Mouse (Mus musculus): ENCODE measurements at regions not wholly inside any gene's neighbourhood (a gene's known extent, or its start where the extent isn't known, plus 50 kb on each side); places are given as distances from the start of the nearest gene placed in this dataset.

GRCm38 (mm10) chr1:142838663-142839062, 801.8 kb upstream of the B3galt2 start:
- ATAC-seq = no peak

DNA sequence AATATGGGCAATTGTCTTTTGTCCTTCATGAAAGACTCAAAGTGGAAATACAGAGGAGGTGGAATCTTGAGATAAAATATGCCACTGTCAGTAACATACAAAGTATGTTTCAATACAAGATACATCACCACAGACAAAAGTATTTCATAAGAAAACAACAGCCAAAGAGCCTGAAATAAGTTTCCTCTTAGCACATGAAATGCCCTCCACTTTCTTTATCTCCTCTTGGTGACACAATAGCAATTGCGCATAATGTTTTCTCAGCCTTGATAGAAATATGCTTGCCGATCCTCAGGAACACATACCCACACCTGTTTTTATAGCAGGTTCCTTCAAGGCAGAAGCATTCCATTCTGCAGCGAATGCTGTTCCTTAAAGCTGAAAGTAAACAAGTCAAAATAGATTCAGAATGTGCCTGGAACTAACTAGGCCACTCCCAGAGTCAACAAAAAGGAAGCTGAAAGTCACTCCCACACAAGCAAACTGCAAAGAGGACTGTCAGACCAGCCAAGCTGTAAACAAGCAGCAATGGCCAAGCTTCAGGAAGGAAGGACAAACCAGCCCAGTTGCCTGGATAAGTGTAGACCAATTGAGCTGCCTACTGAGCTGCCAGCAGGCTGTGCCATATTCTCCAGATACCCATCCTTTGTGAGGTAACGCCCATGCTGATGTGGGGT, 773.3 kb upstream of the B3galt2 start:
- ATAC-seq = no peak

DNA sequence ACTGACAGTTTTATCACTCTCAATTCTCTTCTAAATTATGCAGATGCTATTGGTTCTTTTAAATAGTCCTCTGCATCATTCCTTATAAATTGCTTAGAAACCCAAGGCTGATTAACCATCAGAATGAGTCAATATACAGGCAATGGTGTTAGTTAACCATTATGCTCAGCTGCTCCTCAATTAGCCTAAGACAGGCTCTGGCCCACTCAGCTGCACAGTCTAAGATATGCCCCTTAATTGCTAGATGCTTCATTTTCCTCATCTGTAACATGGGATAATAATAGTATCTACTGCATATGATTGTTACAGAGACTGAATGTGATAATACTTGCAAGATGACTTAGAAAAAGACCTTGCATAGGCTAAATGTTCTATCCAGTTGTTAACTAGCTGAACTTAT, 748.6 kb upstream of the B3galt2 start:
- no peak for ATAC-seq

GRCm38 (mm10) chr1:142893156-142893555, 747.3 kb upstream of the B3galt2 start:
- ATAC-seq = no peak

GRCm38 (mm10) chr1:142894145-142894544, 746.3 kb upstream of the B3galt2 start:
- no peak for ATAC-seq

DNA sequence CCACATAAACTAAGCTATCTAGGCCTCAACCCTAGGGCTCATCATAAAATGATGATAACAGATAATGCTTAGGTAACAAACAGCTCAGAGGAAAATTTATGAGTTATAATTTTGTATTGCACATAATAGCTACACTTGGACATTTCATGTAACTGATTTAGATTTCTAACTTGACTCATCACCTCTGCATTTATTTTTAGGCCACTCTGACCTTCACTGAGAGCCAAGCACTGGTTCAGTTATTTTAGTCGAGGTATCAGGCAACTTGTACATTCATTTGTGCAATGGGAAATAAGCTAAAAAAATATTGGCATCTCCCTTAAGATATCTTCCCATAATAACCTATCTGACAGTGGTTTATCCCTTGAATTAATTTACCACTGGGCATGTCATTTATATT, 745.4 kb upstream of the B3galt2 start:
- no peak for ATAC-seq

DNA sequence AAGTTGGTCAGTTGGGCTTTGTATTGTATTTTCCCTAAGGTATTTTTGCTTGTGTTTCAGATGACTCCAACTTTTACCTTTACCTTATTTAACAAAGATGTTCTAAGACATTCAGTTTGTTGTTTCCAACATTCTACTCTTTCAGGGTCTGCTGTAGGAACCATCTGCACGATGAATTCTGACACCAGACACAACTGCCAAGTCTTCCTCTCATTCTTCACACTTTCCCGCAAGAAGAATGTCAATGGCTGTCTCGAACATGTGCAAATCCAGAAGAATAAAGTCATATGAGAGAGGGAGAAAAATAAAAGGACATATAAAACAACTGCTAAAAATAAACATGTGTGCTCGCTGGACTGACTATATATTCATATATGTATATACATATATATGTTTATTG, 730.6 kb upstream of the B3galt2 start:
- ATAC-seq = no peak

GRCm38 (mm10) chr1:142956686-142957085, 683.8 kb upstream of the B3galt2 start:
- no peak for ATAC-seq

- ATAC-seq = no peak
These were observed 669.0 kb upstream of the B3galt2 start for GRCm38 (mm10) chr1:142971475-142971874.

DNA sequence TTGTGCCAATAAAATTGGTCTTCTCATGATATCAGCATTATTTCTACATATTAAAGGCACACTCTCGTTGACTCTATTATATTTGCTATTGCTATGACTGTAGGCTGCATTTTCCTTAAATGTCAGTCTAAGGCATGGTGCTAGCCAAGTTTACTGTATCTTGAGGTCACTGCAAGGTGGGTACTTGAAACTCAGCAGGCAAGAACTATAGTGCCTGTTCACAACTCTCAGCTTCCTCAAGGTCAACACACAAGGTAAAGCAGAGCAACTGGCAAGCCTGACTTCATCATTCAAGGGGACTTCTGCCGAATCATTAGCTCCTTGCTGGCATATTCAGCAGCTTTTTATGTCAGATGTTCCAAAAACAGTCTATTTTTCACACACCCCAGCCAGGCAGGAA, 667.1 kb upstream of the B3galt2 start:
- no peak for ATAC-seq

- no peak for ATAC-seq
These were observed 657.5 kb upstream of the B3galt2 start for GRCm38 (mm10) chr1:142982994-142983393.

GRCm38 (mm10) chr1:142983641-142984040, 656.8 kb upstream of the B3galt2 start:
- no peak for ATAC-seq

GRCm38 (mm10) chr1:142985516-142985915, 654.9 kb upstream of the B3galt2 start:
- no peak for ATAC-seq

- ATAC-seq = no peak
These were observed 640.2 kb upstream of the B3galt2 start for GRCm38 (mm10) chr1:143000216-143000615.

GRCm38 (mm10) chr1:143001112-143001511, 639.4 kb upstream of the B3galt2 start:
- ATAC-seq = no peak

GRCm38 (mm10) chr1:143006045-143006444, 634.4 kb upstream of the B3galt2 start:
- ATAC-seq = no peak

- no peak for ATAC-seq
These were observed 620.5 kb upstream of the B3galt2 start for GRCm38 (mm10) chr1:143019982-143020381.

- no peak for ATAC-seq
These were observed 587.3 kb upstream of the B3galt2 start for GRCm38 (mm10) chr1:143053161-143053560.

GRCm38 (mm10) chr1:143053599-143053998, 586.9 kb upstream of the B3galt2 start:
- ATAC-seq = no peak

DNA sequence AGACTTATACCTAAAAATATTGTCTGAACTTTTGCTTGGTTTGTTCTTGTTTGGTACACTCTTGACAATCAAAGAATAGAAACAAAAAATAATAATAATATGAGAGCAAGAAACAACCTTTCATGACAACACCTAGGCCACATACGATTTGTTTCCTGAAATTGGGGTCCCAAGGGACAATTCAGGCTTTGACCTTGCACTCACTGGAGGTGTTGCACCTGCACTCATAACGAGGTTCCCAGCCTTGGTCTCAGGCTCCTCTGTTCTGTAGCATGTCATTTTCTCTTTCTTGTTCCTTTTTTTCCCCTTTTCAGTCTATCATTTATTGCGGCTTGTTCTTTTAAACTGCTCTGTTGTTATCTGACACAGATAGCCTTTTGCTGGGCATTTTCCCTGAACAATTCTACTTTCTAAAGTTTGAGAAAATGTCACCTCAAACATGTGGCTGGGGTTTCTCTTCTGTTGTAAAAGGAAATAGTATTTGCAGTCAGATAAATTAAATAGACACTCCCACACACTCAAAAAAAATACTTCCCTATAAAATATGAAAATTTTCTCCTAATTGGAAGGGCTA, 585.9 kb upstream of the B3galt2 start:
- ATAC-seq = no peak

DNA sequence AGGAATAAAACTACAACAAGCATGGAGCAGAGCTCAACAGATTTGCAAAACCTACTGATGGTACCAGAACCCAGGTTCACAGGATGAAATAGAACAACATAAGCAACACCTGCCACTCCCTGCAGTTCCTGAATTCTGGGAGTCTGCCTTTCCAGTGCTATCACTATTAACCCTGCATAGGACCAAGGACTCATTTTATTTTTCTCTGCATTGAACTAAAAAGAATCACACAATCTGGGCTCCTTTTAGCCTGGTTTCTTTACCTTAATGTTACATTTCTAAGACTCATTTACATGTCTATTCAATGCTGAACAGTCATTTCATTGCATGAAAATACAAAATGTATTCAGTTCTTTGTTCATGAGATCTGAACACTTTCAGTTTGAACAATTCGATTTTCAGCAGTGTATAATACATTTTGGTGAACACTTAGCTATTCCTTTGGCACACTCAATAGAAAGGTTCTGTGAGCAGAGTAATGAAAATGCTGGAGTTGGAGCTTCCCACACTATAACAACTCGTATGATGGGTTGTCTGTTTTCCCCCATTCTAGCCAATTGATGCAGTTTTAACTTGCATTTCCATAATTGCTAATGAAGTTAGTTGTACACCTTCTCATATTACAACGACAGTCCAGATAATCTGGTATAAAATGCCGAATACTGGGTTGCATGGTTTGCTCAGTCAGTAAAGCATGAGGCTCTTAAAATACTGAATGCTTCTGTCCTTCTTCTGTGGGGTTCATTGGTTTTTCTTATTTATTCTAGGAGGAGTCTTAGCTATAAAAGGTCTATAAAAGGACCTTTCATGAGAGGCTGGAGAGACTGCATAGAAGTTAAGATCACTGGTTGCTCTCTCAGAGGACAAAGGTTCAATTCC, 579.5 kb upstream of the B3galt2 start:
- ATAC-seq = no peak

DNA sequence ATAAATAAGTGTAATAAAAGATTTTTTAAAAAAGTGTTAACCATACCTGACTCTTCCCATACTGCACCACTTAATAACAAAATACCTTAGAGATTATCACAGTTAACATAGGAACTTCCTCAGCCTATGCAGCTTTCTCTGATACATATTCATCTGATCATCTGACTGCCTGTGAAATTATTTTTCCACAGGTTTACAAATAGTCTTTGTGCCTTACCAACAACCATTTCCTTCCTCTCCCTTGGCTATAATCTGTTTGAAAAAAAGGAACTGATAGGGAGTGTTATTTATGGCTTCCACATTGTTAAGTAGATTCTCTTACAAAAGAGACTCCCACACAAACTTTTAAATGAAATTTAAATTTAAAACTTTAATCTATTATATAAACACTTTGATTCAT, 575.0 kb upstream of the B3galt2 start:
- ATAC-seq = no peak

DNA sequence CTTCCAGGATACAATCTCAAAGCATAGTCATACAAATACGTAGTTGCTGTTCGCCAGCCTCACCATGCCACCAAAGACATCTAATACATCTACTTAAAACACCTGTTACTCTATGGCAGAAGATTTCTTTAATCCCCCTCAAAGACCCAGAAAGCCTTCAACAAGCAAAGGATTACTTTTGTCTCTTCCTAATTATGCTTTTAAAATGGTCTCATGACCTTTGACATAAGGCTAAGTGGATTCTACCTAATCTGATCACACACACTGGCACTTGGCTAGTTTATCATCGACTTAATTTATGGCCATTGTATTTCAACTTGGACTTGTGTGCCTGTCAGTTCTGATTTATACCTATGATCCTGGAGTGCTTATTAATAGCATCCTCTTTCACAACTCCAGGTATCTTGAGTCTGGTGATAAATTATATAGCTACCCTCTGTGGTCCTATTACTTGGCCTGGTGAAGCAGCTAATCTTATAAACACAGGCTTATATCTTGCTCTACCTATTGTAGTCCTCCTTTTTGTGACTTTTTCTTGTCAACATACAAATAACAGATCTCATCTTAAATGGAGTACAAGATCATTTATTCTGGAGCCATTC, 568.6 kb upstream of the B3galt2 start:
- ATAC-seq = no peak

All from CD4-positive, CD25-positive, alpha-beta regulatory T cell, adult 4 months (primary cell).